Mouse (Mus musculus): ENCODE measurements at regions not wholly inside any gene's neighbourhood (a gene's known extent, or its start where the extent isn't known, plus 50 kb on each side); places are given as distances from the start of the nearest gene placed in this dataset.

- peak; percentile 54 to 59 for DNase-seq (ENCODE audit: low spot score in 2 of 2)
Observed at GRCm38 (mm10) chr1:57269679-57270354, 107.6 kb upstream of the 1700066M21Rik start.

GRCm38 (mm10) chr1:57272593-57272992 is 104.8 kb upstream of the 1700066M21Rik start:
- no peak for DNase-seq (ENCODE audit: low spot score in 2 of 2)

- DNase-seq (ENCODE audit: low spot score in 2 of 2): no peak
Observed at GRCm38 (mm10) chr1:57281549-57281948, 95.9 kb upstream of the 1700066M21Rik start.

- DNase-seq (ENCODE audit: low spot score in 2 of 2): no peak
Observed at GRCm38 (mm10) chr1:57296186-57296585, 81.2 kb upstream of the 1700066M21Rik start.

- DNase-seq (ENCODE audit: low spot score in 2 of 2): no peak
Observed at GRCm38 (mm10) chr1:57298557-57298956, 78.9 kb upstream of the 1700066M21Rik start.

GRCm38 (mm10) chr1:57301260-57301979 is 76.0 kb upstream of the 1700066M21Rik start:
- DNase-seq (ENCODE audit: low spot score in 2 of 2): no peak

GRCm38 (mm10) chr1:57301980-57302331 is 75.5 kb upstream of the 1700066M21Rik start:
- peak in 1 of 2 experiments; percentile 16 for DNase-seq (ENCODE audit: low spot score in 2 of 2)

GRCm38 (mm10) chr1:57304757-57305156 is 72.7 kb upstream of the 1700066M21Rik start:
- DNase-seq (ENCODE audit: low spot score in 2 of 2): no peak

GRCm38 (mm10) chr1:57322535-57322934 is 54.9 kb upstream of the 1700066M21Rik start:
- DNase-seq (ENCODE audit: low spot score in 2 of 2): no peak

- no peak for DNase-seq (ENCODE audit: low spot score in 2 of 2)
Observed at GRCm38 (mm10) chr1:57323118-57323517, 54.3 kb upstream of the 1700066M21Rik start.

GRCm38 (mm10) chr1:57325585-57326165 is 51.7 kb upstream of the 1700066M21Rik start:
- no peak for DNase-seq (ENCODE audit: low spot score in 2 of 2)

Data from left cerebral cortex, adult 8-10 months (tissue).